Mouse (Mus musculus): ENCODE data around the gene Anxa11. TPM values are rescaled to one million over a fixed set of nuclear protein-coding genes. Genes with fewer than 3 reads are reported as not detected.
"Not testable (repeated sequence)": the region's sequence is repeated elsewhere in the genome, so short reads cannot be mapped to it uniquely, and the experiment has no call there.

Gene Anxa11
- polyA plus RNA-seq, 1 experiment, result 32.7 TPM

DNA sequence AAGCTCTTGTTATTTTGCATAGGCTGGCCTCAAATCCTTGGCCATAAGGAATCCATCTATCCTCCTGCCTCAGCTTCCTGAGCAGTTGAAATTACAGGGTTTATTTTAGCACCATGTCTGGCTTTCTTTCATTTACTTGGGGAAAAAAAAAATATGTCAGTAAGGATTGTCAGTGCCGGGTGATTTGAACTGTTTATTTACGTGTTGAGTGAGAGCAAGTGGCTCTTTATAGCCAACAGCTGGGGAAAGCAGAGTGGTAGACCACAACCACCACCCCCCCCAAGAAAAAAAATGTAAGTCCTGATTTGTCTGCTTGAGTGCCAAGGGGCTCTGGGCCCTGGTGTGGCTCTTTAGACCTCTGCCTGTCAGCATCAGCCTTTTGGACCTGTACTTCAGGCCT is 21.8 kb downstream of the Anxa11 start:
- Histone ChIP-seq H3K4me3 (ENCODE audit: insufficient read depth, low read length) (no peak overlapping the region), H3K27ac (ENCODE audit: insufficient read depth, low read length) (no peak overlapping the region), H3K4me1 (ENCODE audit: control insufficient read depth, insufficient read depth, low read length) (no peaks in the 10 kb centered on the region)
- TF ChIP-seq CTCF (IDR thresholded peaks at IDR 0.05; ENCODE audit: extremely low read depth, insufficient read depth, low read length) (no peak), POLR2A (IDR thresholded peaks at IDR 0.05; ENCODE audit: extremely low read depth, insufficient read depth, low read length) (no peak)

DNA sequence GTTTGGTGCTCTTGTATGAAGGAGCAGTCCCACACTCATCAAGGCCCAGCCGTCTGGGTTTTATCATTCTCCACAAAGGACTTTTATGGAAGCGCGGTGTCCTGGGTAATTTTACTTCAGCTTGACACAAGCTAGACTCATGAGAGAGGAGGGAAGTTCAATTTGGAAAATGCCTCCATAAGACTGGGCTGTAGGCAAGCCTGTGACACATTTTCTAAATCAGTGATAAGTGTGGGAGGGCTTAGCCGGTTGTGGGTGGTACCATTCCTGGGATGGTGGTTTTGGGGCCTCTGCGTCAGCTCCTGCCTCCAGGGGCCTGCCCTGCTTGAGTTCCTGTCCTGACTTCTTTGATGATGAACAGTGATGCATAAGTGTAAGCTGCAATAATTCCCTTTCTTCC is 23.3 kb downstream of the Anxa11 start:
- Histone ChIP-seq H3K4me3 (ENCODE audit: insufficient read depth, low read length) (no peak overlapping the region), H3K4me1 (ENCODE audit: control insufficient read depth, insufficient read depth, low read length) (no peaks in the 10 kb centered on the region), H3K27ac (ENCODE audit: insufficient read depth, low read length) (no peak overlapping the region)
- no peak for TF ChIP-seq POLR2A (IDR thresholded peaks at IDR 0.05; ENCODE audit: extremely low read depth, insufficient read depth, low read length)
- TF ChIP-seq CTCF (IDR thresholded peaks at IDR 0.05; ENCODE audit: extremely low read depth, insufficient read depth, low read length), result no peak

DNA sequence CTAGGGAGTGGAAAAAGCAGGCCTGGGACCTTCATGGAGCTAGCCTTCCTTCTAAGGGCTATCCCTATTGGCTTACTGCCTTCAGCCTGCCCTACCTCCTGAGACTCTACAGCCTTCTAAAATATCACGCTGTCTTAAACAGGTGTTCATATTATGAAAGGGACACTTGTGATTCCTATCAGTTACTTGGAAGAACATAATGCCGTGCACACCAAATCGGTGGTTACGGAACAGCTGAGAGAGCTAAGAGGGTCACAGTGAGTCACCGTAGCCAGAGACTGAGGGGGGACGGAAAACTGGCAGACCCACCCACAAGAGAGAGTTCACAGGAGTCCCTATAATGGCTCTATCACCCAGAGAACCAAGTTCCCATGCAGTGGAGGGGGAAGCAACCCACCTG is 24.4 kb downstream of the Anxa11 start:
- TF ChIP-seq POLR2A (IDR thresholded peaks at IDR 0.05; ENCODE audit: extremely low read depth, insufficient read depth, low read length) (no peak), CTCF (IDR thresholded peaks at IDR 0.05; ENCODE audit: extremely low read depth, insufficient read depth, low read length) (no peak)
- Histone ChIP-seq H3K4me1 (ENCODE audit: control insufficient read depth, insufficient read depth, low read length) (no peaks in the 10 kb centered on the region; the same call in 1 of the 2 replicates), H3K4me3 (ENCODE audit: insufficient read depth, low read length) (no peak overlapping the region), H3K27ac (ENCODE audit: insufficient read depth, low read length) (no peak overlapping the region)

DNA sequence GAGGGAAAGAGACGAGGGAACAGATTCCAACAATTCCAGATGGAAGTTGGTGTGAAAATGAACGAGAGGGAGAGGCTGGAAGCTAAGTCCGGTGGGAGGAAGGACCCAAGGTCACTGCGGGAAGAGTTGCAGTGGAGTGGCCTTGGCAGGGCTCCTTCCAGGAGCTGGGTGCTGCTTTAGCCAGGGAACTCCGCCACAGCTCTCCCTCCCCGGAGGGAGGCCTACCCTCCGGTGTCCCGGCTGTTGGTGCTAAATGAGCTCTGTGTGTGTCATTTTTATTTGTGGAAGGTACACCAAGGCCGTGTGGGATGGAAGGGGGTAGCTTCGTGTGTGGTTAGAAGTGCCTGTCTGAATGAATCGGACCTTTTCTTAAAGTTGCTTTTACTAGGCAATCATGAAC is 24.9 kb downstream of the Anxa11 start:
- no peak overlapping the region for H3K27ac ChIP-seq (ENCODE audit: insufficient read depth, low read length)
- no peak overlapping the region for H3K4me3 ChIP-seq (ENCODE audit: insufficient read depth, low read length)
- no peaks in the 10 kb centered on the region; the same call in 1 of the 2 replicates for H3K4me1 ChIP-seq (ENCODE audit: control insufficient read depth, insufficient read depth, low read length)
- TF ChIP-seq POLR2A (IDR thresholded peaks at IDR 0.05; ENCODE audit: extremely low read depth, insufficient read depth, low read length) (no peak), CTCF (IDR thresholded peaks at IDR 0.05; ENCODE audit: extremely low read depth, insufficient read depth, low read length) (no peak)

DNA sequence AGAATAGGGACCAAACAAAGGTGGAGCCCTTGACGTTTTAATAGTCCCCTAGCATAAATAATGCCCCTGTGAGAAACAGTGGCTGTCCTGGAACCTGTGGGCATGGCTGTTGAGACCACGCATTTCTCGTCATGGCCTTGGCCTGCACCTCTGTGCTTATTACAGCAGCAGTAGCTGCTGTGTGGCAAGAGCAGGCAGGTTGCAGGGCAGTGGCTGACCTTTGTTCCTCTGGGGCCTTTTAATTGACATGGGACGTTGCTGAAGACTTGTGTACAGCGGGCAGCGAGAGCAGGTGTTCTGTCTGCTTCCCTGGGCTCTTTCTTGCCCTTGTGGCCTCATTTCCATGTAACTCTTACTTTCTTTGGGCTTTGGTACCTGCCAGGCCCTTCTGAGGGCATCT is 25.9 kb downstream of the Anxa11 start:
- TF ChIP-seq CTCF (IDR thresholded peaks at IDR 0.05; ENCODE audit: extremely low read depth, insufficient read depth, low read length) (no peak), POLR2A (IDR thresholded peaks at IDR 0.05; ENCODE audit: extremely low read depth, insufficient read depth, low read length) (no peak)
- Histone ChIP-seq H3K27ac (ENCODE audit: insufficient read depth, low read length) (no peak overlapping the region), H3K4me3 (ENCODE audit: insufficient read depth, low read length) (no peak overlapping the region), H3K4me1 (ENCODE audit: control insufficient read depth, insufficient read depth, low read length) (peaks cover 4% of the 10 kb centered on the region)

DNA sequence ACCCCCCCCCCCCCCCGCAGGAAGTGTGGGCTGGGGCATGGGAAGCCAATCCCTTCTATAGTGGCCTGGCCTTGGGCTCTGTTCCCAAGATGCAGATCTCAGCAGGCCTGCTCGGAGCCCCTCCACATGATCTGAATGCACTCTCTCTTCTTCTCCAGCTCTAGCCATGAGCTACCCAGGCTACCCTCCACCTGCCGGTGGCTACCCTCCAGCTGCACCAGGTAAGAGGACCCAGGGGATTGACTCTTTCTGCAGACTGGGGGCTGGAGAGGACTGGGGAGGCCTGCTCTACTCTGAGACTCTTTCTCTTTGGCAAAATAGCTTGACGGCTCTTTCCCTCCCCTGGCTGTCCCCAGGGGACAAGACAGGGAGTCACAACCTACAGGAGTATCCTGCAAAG is 26.8 kb downstream of the Anxa11 start:
- no peak for TF ChIP-seq CTCF (IDR thresholded peaks at IDR 0.05; ENCODE audit: extremely low read depth, insufficient read depth, low read length)
- TF ChIP-seq POLR2A (IDR thresholded peaks at IDR 0.05; ENCODE audit: extremely low read depth, insufficient read depth, low read length), result no peak
- Histone ChIP-seq H3K4me1 (ENCODE audit: control insufficient read depth, insufficient read depth, low read length) (peaks cover 8% of the 10 kb centered on the region), H3K27ac (ENCODE audit: insufficient read depth, low read length) (no peak overlapping the region), H3K4me3 (ENCODE audit: insufficient read depth, low read length) (no peak overlapping the region)

DNA sequence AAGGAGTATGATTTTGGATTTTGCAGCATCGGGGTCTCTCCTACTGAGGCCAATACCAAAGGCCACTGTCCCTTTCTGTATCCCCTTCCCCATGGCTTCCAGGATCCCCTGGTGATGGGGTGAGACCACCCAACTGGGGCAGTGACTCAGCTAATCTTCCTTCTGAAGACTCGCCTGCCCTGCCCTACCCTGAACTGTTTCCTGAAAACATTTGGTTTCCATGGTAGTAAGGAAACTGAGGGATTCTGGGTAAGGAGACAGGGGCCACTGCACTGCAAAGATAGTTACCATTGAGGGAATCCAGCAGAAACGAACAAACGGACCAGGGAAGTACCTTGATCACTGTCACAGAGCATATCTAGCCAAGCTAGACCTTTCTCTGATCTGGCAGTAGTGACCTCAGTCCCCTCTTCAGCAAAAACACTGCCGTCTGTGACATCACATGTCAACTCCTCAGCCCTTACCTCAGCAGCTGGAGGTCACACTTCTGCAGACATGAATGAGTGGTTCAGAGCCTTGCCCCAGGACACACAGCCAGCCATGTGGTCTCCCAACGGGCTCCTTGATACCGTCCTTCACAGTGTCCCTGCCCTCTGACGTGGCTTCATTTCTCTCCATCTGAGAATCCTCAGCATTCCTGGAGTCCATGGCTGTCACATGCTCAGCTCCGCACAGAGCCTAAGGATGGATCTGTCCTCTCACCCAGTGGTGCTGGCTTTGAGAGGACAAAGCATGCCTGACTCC is 27.4 kb downstream of the Anxa11 start:
- TF ChIP-seq CTCF (IDR thresholded peaks at IDR 0.05; ENCODE audit: extremely low read depth, insufficient read depth, low read length) (no peak), POLR2A (IDR thresholded peaks at IDR 0.05; ENCODE audit: extremely low read depth, insufficient read depth, low read length) (no peak)
- Histone ChIP-seq H3K4me3 (ENCODE audit: insufficient read depth, low read length) (no peak overlapping the region), H3K27ac (ENCODE audit: insufficient read depth, low read length) (no peak overlapping the region)

DNA sequence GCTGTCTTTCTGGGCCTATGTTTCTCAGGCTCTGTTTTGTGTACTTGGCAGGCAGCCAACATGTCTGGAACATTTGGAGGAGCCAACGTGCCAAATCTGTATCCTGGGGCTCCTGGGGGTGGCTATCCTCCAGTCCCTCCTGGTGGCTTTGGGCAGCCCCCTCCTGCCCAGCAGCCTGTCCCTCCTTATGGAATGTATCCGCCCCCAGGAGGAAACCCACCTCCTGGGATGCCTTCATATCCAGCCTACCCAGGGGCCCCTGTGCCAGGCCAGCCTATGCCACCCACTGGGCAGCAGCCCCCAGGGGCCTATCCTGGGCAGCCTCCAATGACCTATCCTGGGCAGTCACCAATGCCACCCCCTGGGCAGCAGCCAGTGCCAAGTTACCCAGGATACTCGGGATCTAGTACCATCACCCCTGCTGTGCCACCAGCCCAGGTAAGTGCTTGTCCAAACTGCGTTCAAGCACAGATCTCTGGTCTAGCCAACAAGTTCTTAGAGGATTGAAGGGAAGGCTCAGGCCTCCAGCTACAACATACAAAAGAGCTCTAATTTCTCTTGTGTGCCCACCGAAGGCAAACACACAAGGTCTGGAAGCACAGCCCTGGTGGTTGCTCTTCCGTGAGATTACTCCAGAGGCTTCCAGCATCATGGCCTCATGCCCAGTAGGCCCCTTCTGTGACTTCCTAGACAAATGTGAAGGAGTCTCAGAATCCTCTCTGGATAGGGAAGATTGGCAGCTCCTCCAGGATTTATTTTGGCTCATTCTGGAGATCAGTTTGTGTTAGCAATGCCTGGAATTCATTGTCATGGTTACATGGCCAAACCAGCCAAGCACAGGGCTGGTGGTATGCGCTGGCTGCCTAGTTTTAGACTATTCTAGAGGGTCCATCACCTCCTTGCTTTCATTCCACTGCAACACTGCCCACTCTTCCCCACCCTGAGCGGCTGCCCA is 30.8 kb downstream of the Anxa11 start:
- no peak overlapping the region for H3K4me3 ChIP-seq (ENCODE audit: insufficient read depth, low read length)
- TF ChIP-seq CTCF (IDR thresholded peaks at IDR 0.05; ENCODE audit: extremely low read depth, insufficient read depth, low read length), result no peak
- no peak for TF ChIP-seq POLR2A (IDR thresholded peaks at IDR 0.05; ENCODE audit: extremely low read depth, insufficient read depth, low read length)
- H3K27ac ChIP-seq (ENCODE audit: insufficient read depth, low read length), result no peak overlapping the region
- peaks cover 8% of the 10 kb centered on the region for H3K4me1 ChIP-seq (ENCODE audit: control insufficient read depth, insufficient read depth, low read length)

More for the DNA sequence above, 27.4 kb downstream of the Anxa11 start:
- peaks cover 8% of the 10 kb centered on the region for H3K4me1 ChIP-seq (ENCODE audit: control insufficient read depth, insufficient read depth, low read length)

DNA sequence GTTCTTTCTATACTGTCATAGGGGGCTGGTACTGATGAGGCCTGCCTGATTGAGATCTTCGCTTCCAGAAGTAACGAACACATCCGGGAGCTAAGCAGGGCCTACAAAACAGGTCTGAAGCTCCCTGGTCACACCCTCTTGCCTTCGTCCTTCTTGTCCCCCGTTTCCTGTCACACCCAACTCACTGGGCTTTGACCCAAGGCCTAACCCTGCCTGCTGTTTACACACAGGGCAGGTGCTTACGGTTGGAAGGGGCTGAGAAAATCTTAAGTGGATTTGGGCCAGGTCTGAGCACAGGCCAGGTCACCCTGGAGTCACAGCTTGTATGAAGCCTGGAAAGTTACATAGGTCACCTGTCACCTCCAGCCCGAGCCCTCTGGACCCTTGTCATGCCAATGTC is 34.7 kb downstream of the Anxa11 start:
- not testable (repeated sequence) for H3K4me3 ChIP-seq (ENCODE audit: insufficient read depth, low read length); H3K27ac ChIP-seq (ENCODE audit: insufficient read depth, low read length); H3K4me1 ChIP-seq (ENCODE audit: control insufficient read depth, insufficient read depth, low read length)

DNA sequence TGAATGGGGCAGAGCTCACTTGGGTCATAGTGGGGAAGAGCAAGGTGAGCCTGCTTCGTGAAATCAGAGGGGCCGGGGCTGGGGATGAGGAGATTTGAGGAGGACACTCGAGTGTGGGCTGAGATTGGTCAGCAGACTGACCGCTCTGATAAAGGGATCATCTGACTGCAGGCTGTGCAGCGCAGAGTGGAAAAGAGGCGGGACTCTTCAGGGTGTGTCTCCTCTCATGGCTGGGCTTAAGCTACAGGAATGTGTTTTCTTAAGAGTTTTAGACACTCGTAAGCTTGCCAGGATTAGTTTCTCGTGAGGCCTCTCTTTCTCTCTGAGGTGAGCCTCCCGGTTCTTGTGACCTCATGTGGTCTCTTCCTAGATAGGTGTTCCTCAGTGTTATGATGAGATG is 39.8 kb downstream of the Anxa11 start:
- not testable (repeated sequence) for H3K4me1 ChIP-seq (ENCODE audit: control insufficient read depth, insufficient read depth, low read length); H3K4me3 ChIP-seq (ENCODE audit: insufficient read depth, low read length); H3K27ac ChIP-seq (ENCODE audit: insufficient read depth, low read length)

DNA sequence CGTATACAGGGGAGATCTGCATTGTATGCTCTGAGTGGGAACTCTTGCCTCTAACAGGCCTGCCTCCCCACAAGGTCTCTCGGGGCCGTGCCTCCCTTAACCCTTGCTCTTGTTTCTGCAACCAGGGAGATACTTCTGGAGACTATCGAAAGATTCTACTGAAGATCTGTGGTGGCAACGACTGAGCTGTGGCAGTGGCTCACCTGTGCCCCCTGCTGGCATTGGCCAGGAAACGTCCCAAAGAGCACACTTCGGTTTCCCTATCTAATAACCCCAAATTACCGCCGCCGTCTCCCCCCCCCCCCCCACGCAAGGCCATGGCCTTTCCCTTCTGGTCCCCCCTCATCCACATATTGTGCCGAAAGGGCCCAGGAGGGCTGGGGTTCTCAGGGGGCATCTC is 43.9 kb downstream of the Anxa11 start:
- not testable (repeated sequence) for H3K4me1 ChIP-seq (ENCODE audit: control insufficient read depth, insufficient read depth, low read length); H3K27ac ChIP-seq (ENCODE audit: insufficient read depth, low read length); H3K4me3 ChIP-seq (ENCODE audit: insufficient read depth, low read length)

DNA sequence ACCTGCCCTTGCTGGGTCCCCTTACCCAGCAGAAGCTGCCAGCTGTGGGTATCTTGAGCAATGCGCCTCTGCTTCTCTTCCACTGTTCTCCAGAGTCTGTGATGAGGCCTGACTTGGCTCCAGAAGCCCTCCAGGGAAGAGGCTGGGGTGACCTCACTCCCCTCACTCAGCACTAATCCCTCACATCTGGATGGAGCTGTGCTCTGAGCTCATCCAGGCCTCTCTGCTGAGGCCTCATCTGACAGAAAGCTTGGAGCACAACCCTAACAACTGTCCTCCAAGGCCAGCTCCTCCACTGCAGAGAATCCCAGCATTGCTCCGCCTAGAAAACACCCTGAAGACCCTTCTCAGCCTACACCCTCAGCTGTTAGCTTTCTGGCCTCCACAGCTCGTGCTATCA is 52.6 kb downstream of the Anxa11 start:
- not testable (repeated sequence) for H3K27ac ChIP-seq (ENCODE audit: insufficient read depth, low read length); H3K4me3 ChIP-seq (ENCODE audit: insufficient read depth, low read length)

DNA sequence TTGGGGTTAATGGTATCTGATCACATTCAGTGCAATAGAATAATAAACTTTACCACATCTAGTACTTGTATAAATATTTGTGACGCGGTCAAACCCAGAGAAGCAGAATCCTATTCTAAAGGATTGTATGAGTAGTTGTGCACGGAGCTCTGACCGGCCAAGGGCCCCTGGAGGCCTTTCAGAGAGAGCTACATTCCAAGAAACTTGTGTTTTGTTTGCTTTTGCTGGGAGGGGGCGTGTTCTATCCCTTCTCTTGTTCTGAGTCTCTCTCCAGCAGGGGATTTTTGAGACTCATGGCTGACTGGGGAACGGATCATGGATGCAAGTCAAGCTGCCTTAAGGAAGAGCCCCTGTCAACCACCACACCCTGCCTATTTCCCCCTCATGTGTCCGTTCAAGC is 53.7 kb downstream of the Anxa11 start:
- H3K4me1 ChIP-seq (ENCODE audit: control insufficient read depth, insufficient read depth, low read length); H3K4me3 ChIP-seq (ENCODE audit: insufficient read depth, low read length); H3K27ac ChIP-seq (ENCODE audit: insufficient read depth, low read length): not testable (repeated sequence)

More for the DNA sequence above, 52.6 kb downstream of the Anxa11 start:
- H3K4me1 ChIP-seq (ENCODE audit: control insufficient read depth, insufficient read depth, low read length), result not testable (repeated sequence)

DNA sequence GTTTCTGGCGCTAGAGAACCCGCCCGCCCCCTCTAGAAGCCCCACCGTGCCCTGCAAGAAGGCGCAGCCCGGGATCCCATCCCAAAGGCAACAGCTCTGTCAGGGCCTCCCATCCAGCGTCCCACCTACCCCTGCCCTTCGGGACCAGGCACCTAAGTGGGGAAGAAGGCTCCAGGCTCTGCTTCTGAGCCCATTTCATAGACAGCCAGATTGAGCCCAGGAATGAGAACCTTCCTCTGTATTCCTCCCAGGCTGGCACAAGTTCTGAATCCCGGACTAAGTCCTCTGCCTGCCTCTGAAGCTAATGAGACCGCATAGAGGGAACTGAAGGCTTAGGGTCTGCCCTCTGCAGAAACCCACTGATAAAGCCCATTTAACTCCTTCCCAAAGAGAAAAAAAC is 61.0 kb downstream of the Anxa11 start, which contains the start of gene Plac9a:
TSS of gene Plac9a (minus strand) at position 101 of the 400 bp plus-strand sequence.
- not testable (repeated sequence) for H3K4me1 ChIP-seq (ENCODE audit: control insufficient read depth, insufficient read depth, low read length); H3K4me3 ChIP-seq (ENCODE audit: insufficient read depth, low read length); H3K27ac ChIP-seq (ENCODE audit: insufficient read depth, low read length)
